Mouse (Mus musculus): ENCODE results near the gene Synj2.

DNA sequence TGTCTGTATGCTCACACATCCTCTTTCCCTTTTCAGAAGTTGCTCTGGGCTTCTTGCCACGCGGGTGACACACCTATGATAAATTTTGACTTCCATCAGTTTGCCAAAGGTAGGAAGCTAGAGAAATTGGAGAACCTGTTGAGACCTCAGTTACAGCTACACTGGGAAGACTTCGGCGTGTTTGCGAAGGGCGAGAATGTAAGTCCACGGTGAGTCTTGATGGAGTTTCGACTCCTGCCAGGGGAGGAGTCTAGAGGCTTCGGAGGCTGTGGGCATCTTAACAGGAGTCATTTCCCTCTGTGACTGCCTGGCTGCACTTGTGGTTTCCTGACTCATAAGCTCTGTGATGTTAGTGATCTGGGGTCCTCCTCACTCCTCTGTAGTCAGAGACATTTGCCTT, 66.8 kb downstream of the Synj2 start:
- no peak for TF ChIP-seq CTCF (IDR thresholded peaks at IDR 0.05; ENCODE audit: low read depth, low read length)
- TF ChIP-seq POLR2A (IDR thresholded peaks at IDR 0.05; ENCODE audit: extremely low read depth, insufficient read depth, low read length): no peak
